Mouse (Mus musculus): ENCODE measurements around the gene Slc4a7. TPM values are rescaled to one million over a fixed set of nuclear protein-coding genes. Genes with fewer than 3 reads are reported as not detected.
A peak's percentile ranks its signal among the peaks of the same experiment; 100 is the strongest.

Slc4a7 gene
- total RNA-seq (2021) = 10 to 100 TPM in 1 of 2 experiments, 1 to 10 TPM in 1; 9.7 to 10.9 TPM
- long read RNA-seq, experiment 1, partial matches to known transcripts = 0 of 1 reads
- long read RNA-seq, experiment 1, other reads (novel, unspliced or antisense) = 1 of 1 reads
- long read RNA-seq, experiment 2, partial matches to known transcripts = 0 of 3 reads
- long read RNA-seq, experiment 2, other reads (novel, unspliced or antisense) = 3 of 3 reads

DNA sequence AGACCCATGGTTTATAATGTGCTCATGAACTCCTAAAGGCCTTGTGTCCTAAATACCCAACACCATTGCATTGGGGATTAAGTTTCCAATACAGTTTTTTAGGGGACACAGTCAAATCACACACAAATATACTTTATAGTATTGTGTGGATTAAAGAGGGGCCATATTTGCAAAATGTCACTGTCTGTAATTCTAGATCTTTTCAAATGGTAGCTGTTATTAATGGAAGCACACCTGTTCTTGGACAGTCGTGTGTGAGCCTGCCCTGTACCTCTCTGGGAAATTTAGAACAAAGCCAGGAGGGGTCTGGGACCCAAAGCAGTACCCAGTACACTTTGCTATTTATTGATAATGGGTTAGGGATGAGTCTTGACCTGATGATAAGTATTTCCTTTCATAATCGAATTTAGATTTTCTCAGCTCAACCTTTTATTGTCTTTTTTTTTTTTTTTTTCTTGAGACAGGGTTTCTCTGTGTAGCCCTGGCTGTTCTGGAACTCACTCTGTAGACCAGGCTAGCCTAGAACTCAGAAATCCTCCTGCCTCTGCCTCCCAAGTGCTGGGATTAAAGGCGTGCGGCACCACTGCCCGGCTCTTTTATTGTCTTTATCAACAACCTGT lies at the start of gene Slc4a7:
Gene Slc4a7, plus strand, starts transcription at position 570 of the 620 bp plus-strand sequence.
- no peak for DNase-seq
- intact Hi-C loops (cut with DNase I; ENCODE audit: low total_unique reads) = no loop called here

GRCm38 (mm10) chr14:14670597-14670996 lies 31.5 kb upstream of the Slc4a7 start:
- intact Hi-C loops (cut with DNase I; ENCODE audit: low total_unique reads) = no loop called here
- no peak for DNase-seq

GRCm38 (mm10) chr14:14681611-14682010 lies 20.5 kb upstream of the Slc4a7 start:
- no peak for DNase-seq
- intact Hi-C loops (cut with DNase I; ENCODE audit: low total_unique reads) = no loop called here

- intact Hi-C loops (cut with DNase I; ENCODE audit: low total_unique reads) = no loop called here
- DNase-seq = no peak
These were observed 17.3 kb upstream of the Slc4a7 start for GRCm38 (mm10) chr14:14684771-14685170.

GRCm38 (mm10) chr14:14686101-14686551 lies 16.0 kb upstream of the Slc4a7 start:
- DNase-seq = peak; percentile 5
- intact Hi-C loops (cut with DNase I; ENCODE audit: low total_unique reads) = no loop called here

DNA sequence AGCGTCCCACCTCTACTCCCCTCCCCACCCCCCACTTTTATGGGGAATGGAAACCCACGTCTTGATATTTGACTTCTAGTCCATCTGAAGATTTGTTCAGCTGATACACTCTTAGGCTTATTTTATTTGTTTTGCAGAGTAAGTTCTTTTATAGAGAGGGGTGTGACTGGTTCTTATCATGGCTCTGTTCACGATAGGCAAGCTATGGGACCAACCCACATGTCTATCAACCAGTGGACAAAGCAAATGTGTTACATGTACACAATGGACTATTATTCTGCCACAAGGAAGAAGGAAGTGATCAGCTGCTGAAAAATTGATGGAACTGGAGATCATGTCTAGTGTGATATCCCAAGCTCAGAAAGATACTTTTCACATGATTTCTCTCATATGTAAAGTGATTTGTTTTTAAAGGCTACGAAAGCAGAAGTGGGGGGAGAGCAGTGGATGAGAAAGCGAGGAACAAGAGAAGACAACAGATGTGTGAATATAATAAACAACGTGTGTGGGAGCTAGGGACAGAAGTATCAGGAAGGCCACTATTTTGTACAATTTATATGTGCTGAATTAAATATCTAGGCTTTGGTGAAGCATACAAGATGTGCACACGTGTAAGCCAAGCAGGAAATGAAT lies 14.7 kb upstream of the Slc4a7 start:
- no peak for DNase-seq
- intact Hi-C loops (cut with DNase I; ENCODE audit: low total_unique reads) = no loop called here

GRCm38 (mm10) chr14:14702399-14703345 lies 593 bp downstream of the Slc4a7 start:
- peak; percentile 91 for DNase-seq
- intact Hi-C loops (cut with DNase I; ENCODE audit: low total_unique reads) = no loop called here

- peak; percentile 62 for DNase-seq
- intact Hi-C loops (cut with DNase I; ENCODE audit: low total_unique reads) = no loop called here
These were observed 1.3 kb downstream of the Slc4a7 start for GRCm38 (mm10) chr14:14703346-14703871.

DNA sequence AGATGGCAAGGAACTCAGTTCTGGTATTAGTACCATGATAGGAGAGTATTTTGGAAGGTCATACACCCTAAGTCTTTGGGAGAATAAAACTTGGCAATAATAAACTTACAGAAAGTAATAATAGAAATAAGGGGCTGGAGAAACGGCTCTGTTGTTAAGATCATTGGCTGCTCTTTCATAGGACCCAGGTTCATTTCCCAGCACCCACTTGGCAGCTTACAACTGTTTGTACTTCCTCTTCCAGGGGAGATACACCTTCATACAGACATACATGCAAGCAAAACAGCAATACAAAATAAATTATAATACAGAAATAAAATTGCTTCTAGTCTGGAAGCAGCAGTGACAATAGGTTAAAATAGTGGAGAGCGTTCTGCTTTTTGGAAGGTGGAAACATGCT lies 2.6 kb downstream of the Slc4a7 start:
- intact Hi-C loops (cut with DNase I; ENCODE audit: low total_unique reads) = no loop called here
- DNase-seq = no peak

DNA sequence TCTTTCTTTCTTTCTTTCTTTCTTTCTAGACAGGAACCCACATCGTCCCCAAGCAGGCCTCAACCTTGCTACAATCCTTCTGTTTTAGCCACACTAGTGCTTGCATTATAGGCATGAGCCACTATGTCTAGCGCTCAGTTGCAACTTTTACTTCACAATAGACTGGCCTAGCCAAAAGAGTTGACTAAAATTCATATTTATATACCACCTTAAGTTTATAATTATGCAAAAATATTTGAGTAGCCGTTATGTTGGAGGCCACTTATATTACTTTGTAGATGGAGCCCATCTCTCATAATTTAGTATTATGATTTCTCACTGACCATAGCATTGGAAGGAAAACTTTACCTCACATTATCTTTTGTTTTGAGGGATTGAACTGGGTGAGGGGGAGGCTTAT lies 3.0 kb downstream of the Slc4a7 start:
- intact Hi-C loops (cut with DNase I; ENCODE audit: low total_unique reads) = no loop called here
- no peak for DNase-seq

- no peak for DNase-seq
- intact Hi-C loops (cut with DNase I; ENCODE audit: low total_unique reads) = no loop called here
These were observed 4.3 kb downstream of the Slc4a7 start for GRCm38 (mm10) chr14:14706381-14706780.

GRCm38 (mm10) chr14:14707061-14707460 lies 5.0 kb downstream of the Slc4a7 start:
- no peak for DNase-seq
- intact Hi-C loops (cut with DNase I; ENCODE audit: low total_unique reads) = no loop called here

DNA sequence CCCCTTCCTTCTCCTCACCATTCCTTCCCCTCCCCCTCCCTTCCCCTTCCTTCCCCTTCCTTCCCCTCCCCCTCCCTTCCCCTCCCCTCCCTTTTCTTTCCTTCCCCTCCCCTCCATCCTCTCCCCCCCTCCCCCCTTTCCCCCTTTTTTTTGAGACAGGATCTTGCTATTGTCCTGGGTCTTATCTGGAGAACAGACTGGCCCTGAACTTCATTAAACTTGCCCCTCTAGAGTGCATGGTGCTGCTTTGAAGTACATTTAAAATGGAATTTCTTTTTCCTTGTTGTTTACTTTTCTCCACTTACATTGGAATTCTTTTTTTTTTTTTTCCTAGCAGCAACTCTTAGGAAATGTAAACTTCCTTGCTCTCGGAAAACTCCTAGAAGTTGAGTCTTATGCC lies 6.9 kb downstream of the Slc4a7 start:
- DNase-seq = no peak
- intact Hi-C loops (cut with DNase I; ENCODE audit: low total_unique reads) = no loop called here

GRCm38 (mm10) chr14:14714130-14714529 lies 12.1 kb downstream of the Slc4a7 start:
- intact Hi-C loops (cut with DNase I; ENCODE audit: low total_unique reads) = no loop called here
- DNase-seq = no peak

DNA sequence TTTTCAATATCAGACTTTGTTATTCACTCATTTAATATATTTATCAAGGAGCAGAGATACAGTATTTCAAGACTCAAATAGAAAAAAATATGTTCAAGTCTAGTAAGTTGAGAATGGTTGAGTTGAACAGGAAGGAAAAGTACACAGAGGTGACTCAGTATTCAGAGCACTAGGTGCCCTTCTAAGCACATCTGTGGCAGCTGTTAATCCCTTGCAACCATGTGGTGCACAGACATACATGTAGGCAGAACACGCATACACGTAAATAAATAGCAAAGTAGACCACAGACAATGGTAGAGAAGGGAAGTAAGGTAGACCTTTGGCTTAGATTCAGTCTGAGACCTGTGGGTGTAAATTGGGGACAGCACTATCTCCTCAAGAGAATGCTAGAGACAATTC lies 13.7 kb downstream of the Slc4a7 start:
- intact Hi-C loops (cut with DNase I; ENCODE audit: low total_unique reads) = no loop called here
- DNase-seq = no peak

DNA sequence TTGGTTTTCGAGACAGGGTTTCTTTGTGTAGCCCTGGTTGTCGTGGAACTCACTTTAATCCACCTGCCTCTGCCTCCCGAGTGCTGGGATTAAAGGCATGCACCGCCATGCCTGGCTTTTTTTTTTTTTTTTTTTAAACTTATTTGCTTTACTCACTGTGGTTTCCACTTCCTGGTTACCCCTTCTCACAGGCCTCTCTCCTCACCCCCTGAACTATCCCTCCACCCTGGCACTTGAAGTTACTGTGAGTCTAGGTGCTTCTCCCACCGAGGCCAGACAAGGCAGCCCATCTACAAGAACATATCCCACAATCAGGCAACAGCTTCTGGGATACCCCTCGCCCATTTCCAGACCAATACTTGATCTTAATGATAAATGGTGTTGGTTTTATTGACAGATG lies 14.8 kb downstream of the Slc4a7 start:
- intact Hi-C loops (cut with DNase I; ENCODE audit: low total_unique reads) = no loop called here
- DNase-seq = no peak

GRCm38 (mm10) chr14:14718556-14718955 lies 16.5 kb downstream of the Slc4a7 start:
- DNase-seq = no peak
- intact Hi-C loops (cut with DNase I; ENCODE audit: low total_unique reads) = no loop called here

GRCm38 (mm10) chr14:14781169-14781568 lies 79.1 kb downstream of the Slc4a7 start:
- no peak for DNase-seq
- intact Hi-C loops (cut with DNase I; ENCODE audit: low total_unique reads) = no loop called here

GRCm38 (mm10) chr14:14784223-14784622 lies 82.1 kb downstream of the Slc4a7 start:
- intact Hi-C loops (cut with DNase I; ENCODE audit: low total_unique reads) = no loop called here
- DNase-seq = no peak

GRCm38 (mm10) chr14:14786979-14787378 lies 84.9 kb downstream of the Slc4a7 start:
- intact Hi-C loops (cut with DNase I; ENCODE audit: low total_unique reads) = no loop called here
- no peak for DNase-seq

All from gastrocnemius, postnatal 14 days (tissue).